Mouse (Mus musculus) embryonic facial prominence, embryonic 10.5 days (tissue): ENCODE measurements around the gene Misp. TPM values are rescaled to one million over a fixed set of nuclear protein-coding genes. Genes with fewer than 3 reads are reported as not detected.

ENCODE experiments used
- DNase-seq: peaks from one replicate; pipeline ENCODE4 v3.0.0-alpha.2; 2017; ENCODE audit warnings: low spot score
- H3K27ac ChIP-seq: fragments of 300-500 bp; sonication (generic); replicated peaks from 2 replicates; pipeline ENCODE4 v1.5.1; 2016; ENCODE audit warnings: mild to moderate bottlenecking
- H3K27me3 ChIP-seq: fragments of 300-500 bp; sonication (generic); replicated peaks from 2 replicates; pipeline ENCODE4 v1.6.1; 2016; ENCODE audit warnings: low read depth, mild to moderate bottlenecking; ENCODE audit not compliant: poor library complexity, severe bottlenecking
- H3K36me3 ChIP-seq: fragments of 300-500 bp; sonication (generic); replicated peaks from 2 replicates; pipeline ENCODE4 v1.6.1; 2016; ENCODE audit warnings: mild to moderate bottlenecking, moderate library complexity
- H3K4me1 ChIP-seq: fragments of 300-500 bp; sonication (generic); 2 replicates; pipeline ENCODE4 v1.6.1; 2016
- H3K4me3 ChIP-seq: fragments of 300-500 bp; sonication (generic); 2 replicates; pipeline ENCODE4 v1.5.1; 2016; ENCODE audit warnings: mild to moderate bottlenecking, moderate library complexity
- H3K9me3 ChIP-seq: fragments of 300-500 bp; sonication (generic); 2 replicates; pipeline ENCODE4 v1.6.1; 2016; ENCODE audit warnings: mild to moderate bottlenecking
- WGBS: fragments of 180-500 bp; shearing (Covaris S2); methylation state at CpG from one replicate; pipeline ENCODE4 v1.1.7; 2016; 5-methylcytosine and 5-hydroxymethylcytosine counted together
- polyA plus RNA-seq: library from polyadenylated mRNA; unstranded; fragments of >200 nt; fragmentation: Nextera tagmentation; extraction: Ambion mirVana; gene quantifications from 2 replicates; pipeline ENCODE4 v1.2.1, GENCODE M21; 2016

The Misp gene
- polyA plus RNA-seq, 1 experiment from 2014 or later, result 2.2 TPM

DNA sequence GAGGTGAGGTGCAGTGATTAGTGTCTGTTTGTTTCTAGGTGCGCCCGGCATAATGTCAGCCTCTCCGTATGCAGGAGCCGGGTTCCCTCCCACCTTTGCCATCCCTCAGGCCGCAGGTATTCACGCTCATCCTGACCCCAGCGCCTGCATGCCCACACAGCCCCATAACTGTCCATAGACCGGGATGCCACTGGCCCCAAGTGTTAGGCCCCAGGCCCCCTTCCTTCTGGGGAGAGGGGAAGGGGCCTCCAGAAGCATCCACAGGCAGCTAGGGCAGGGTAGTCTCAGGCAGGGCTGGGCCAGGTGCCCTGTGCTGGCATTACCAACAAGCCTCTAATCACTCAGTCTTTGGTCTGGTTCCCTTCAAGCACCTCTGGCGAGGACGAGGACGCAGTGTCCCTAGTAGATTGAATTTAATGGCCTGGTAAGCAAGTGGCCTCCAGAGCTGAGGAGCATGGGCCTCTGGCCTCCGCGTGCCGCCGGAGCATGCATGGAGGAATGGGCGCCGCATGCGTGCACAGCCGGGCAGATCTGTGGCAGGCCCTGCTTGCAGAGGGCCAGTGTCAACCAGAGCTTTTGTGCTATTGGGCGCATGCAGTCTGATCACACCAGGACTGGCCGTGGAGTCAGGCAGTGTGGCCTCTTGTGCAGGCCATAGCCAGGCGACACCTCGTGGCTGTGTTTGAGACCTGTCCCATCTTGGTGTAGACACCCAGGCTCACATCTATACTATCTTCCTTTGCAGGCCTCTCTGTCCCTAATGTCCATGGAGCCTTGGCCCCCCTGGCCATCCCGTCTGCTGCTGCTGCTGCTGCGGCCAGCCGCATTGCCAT, 39.5 kb downstream of the Misp start:
- no peaks in the 10 kb centered on the region for H3K27me3 ChIP-seq
- peaks cover 47% of the 10 kb centered on the region for H3K4me1 ChIP-seq
- 93% methylated on average over 26 of the region's 26 CpGs for WGBS
- no peak overlapping the region for H3K27ac ChIP-seq
- 0 out of 2 replicates have a peak overlapping the region, but pooled peaks have one; percentile 29 for H3K4me3 ChIP-seq
- peaks cover 98% of the 10 kb centered on the region for H3K36me3 ChIP-seq
- H3K9me3 ChIP-seq, result no peaks in the 10 kb centered on the region
- no peak for DNase-seq

GRCm38 (mm10) chr10:79861230-79862048, 40.6 kb downstream of the Misp start:
- peak; percentile 45 for DNase-seq
- 85% methylated on average over 25 of the region's 25 CpGs for WGBS
- H3K9me3 ChIP-seq, result no peaks in the 10 kb centered on the region
- no peak overlapping the region for H3K27ac ChIP-seq
- H3K27me3 ChIP-seq, result no peaks in the 10 kb centered on the region
- H3K4me1 ChIP-seq, result peaks cover 45% of the 10 kb centered on the region
- H3K36me3 ChIP-seq, result peaks cover 100% of the 10 kb centered on the region
- no peak overlapping the region for H3K4me3 ChIP-seq

DNA sequence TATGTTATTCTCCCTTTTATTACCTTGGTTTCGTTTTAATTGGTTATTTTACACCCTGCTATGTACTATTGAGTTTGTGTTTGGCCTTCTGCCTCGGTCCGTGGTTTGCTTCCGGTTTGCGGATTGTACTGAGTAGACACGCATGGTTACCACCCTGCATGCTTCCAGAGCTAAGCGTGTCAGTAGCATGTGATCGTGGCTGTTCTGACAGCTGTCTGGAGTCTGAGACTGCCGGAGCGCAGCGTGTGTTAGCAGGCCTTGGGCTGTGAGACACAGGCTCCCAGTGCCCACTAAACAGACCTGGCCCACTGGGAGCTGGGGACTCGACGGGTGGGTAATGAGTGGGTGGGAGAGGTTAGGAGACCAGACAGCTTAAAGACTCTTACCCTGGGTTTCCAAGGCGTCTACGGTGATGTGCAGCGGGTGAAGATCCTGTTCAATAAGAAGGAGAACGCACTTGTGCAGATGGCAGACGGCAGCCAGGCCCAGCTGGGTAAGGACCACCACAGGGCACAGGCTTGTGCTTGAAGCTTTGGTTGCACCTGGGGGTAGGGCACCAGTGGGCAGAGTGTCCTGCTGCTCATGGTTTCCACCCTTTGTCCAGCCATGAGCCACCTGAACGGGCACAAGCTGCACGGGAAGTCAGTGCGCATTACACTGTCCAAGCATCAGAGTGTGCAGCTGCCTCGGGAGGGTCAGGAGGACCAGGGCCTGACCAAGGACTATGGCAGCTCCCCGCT, 41.4 kb downstream of the Misp start:
- Histone ChIP-seq H3K4me1 (peaks cover 41% of the 10 kb centered on the region), H3K36me3 (peaks cover 100% of the 10 kb centered on the region), H3K27ac (no peak overlapping the region), H3K4me3 (peak overlapping the region; percentile 19), H3K9me3 (no peaks in the 10 kb centered on the region), H3K27me3 (no peaks in the 10 kb centered on the region)
- DNase-seq, result no peak
- WGBS, result 94% methylated on average over 23 of the region's 23 CpGs

GRCm38 (mm10) chr10:79862925-79863324, 42.1 kb downstream of the Misp start:
- no peaks in the 10 kb centered on the region for H3K9me3 ChIP-seq
- H3K4me1 ChIP-seq, result peaks cover 36% of the 10 kb centered on the region
- no peak for DNase-seq
- peaks cover 98% of the 10 kb centered on the region for H3K36me3 ChIP-seq
- H3K27me3 ChIP-seq, result no peaks in the 10 kb centered on the region
- no peak overlapping the region for H3K4me3 ChIP-seq
- H3K27ac ChIP-seq, result no peak overlapping the region
- WGBS, result 83% methylated on average over 10 of the region's 10 CpGs

DNA sequence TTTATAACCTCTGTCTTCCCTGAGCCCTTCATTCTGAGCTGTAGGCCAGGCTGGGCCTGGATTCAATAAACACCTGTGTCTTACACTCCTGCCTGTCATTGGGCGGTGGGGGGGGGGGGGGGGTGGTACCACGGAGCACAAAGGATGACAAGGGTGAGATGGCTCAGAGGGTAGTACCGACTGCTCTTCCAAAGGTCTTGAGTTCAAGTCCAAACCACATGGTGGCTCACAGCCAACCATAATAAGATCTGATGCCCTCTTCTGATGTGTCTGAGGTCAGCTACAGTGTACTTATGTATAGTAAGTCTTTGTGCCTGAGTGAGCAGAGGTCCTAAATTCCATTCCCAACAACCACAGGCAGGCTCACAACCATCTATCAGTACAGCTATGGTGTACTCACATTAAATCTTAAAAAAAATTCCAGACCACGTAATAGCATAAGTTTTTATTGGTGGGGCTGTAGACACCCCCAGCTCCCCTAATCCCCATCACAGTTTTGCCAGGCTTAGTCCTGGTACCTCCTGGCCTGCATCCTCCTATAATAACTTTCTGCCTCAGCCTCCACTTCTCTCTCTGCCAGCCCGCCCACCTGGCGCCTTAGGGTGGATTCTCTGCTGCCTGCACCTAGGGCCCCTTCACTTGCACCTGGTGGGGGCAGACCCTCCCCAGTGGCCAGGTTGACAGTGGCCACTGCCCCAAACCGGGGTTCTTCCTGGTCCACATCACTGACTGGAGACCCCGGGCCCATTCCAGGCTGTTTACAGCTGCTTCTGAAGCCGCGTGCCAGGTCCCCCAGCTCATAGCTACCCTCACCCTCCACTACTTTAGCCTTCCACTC, 43.8 kb downstream of the Misp start:
- peaks cover 95% of the 10 kb centered on the region for H3K36me3 ChIP-seq
- no peak overlapping the region for H3K27ac ChIP-seq

DNA sequence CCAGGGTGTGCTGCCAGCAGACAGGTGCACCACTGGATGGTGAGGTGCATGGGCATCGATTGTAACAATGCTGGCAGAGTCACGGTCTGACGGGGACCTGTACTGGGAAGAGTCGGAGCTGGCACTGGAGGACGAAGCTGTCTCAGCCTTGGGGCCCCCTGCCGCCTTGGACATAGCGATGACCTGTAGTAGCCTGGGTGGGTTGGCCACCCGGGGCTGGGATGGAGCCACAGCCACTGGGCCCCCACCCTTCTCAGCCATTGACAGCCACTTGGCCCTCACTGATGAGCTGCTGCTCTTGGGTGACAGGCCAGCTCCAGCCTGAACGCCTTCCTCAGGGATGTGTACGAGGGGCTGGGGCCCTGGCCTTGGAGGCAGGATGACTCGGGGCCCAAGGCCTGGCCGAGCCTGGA, 44.4 kb downstream of the Misp start:
- Histone ChIP-seq H3K27me3 (no peaks in the 10 kb centered on the region), H3K4me1 (peaks cover 25% of the 10 kb centered on the region; the same call in 1 of the 2 replicates), H3K36me3 (peaks cover 95% of the 10 kb centered on the region), H3K4me3 (peak overlapping the region; percentile 25; the same call in 1 of the 2 replicates), H3K27ac (no peak overlapping the region), H3K9me3 (no peaks in the 10 kb centered on the region)
- no peak for DNase-seq
- 71% methylated on average over 12 of the region's 12 CpGs for WGBS

More for the DNA sequence above, 43.8 kb downstream of the Misp start:
- H3K9me3 ChIP-seq, result no peaks in the 10 kb centered on the region
- no peaks in the 10 kb centered on the region for H3K27me3 ChIP-seq
- H3K4me3 ChIP-seq, result peak overlapping the region; percentile 21; the same call in 1 of the 2 replicates
- peaks cover 25% of the 10 kb centered on the region; the same call in 1 of the 2 replicates for H3K4me1 ChIP-seq
- peak; percentile 53 for DNase-seq
- 59% methylated on average over 10 of the region's 10 CpGs for WGBS

- 78% methylated on average over 19 of the region's 19 CpGs for WGBS
- Histone ChIP-seq H3K27me3 (no peaks in the 10 kb centered on the region), H3K4me3 (peak overlapping the region; percentile 25), H3K9me3 (no peaks in the 10 kb centered on the region), H3K36me3 (peaks cover 94% of the 10 kb centered on the region), H3K27ac (no peak overlapping the region), H3K4me1 (0 out of 2 replicates have a peak, but pooled peaks cover 20% of the 10 kb centered on the region)
- DNase-seq, result no peak
Measured at GRCm38 (mm10) chr10:79865801-79866295, 45.1 kb downstream of the Misp start.

GRCm38 (mm10) chr10:79866601-79867000, 45.8 kb downstream of the Misp start:
- H3K27me3 ChIP-seq, result no peaks in the 10 kb centered on the region
- WGBS, result 85% methylated on average over 11 of the region's 11 CpGs
- H3K36me3 ChIP-seq, result peaks cover 94% of the 10 kb centered on the region
- DNase-seq, result no peak
- no peak overlapping the region for H3K27ac ChIP-seq
- peak overlapping the region; percentile 25; the same call in 1 of the 2 replicates for H3K4me3 ChIP-seq
- H3K9me3 ChIP-seq, result no peaks in the 10 kb centered on the region
- H3K4me1 ChIP-seq, result 0 out of 2 replicates have a peak, but pooled peaks cover 20% of the 10 kb centered on the region

- peak overlapping the region; percentile 91 for H3K4me3 ChIP-seq
- WGBS, result 94% methylated on average over 8 of the region's 8 CpGs
- no peaks in the 10 kb centered on the region for H3K9me3 ChIP-seq
- H3K4me1 ChIP-seq, result peaks cover 41% of the 10 kb centered on the region
- DNase-seq, result no peak
- H3K27ac ChIP-seq, result no peak overlapping the region
- H3K36me3 ChIP-seq, result peaks cover 55% of the 10 kb centered on the region
- H3K27me3 ChIP-seq, result no peaks in the 10 kb centered on the region
Measured at GRCm38 (mm10) chr10:79871845-79872244, 51.1 kb downstream of the Misp start.

GRCm38 (mm10) chr10:79872862-79873261, 52.1 kb downstream of the Misp start:
- peaks cover 46% of the 10 kb centered on the region for H3K36me3 ChIP-seq
- H3K9me3 ChIP-seq, result no peaks in the 10 kb centered on the region
- H3K27ac ChIP-seq, result peak overlapping the region; percentile 98
- peak overlapping the region; percentile 91 for H3K4me3 ChIP-seq
- WGBS, result 46% methylated on average over 3 of the region's 3 CpGs
- DNase-seq, result peak; percentile 43
- no peaks in the 10 kb centered on the region for H3K27me3 ChIP-seq
- peaks cover 46% of the 10 kb centered on the region for H3K4me1 ChIP-seq

DNA sequence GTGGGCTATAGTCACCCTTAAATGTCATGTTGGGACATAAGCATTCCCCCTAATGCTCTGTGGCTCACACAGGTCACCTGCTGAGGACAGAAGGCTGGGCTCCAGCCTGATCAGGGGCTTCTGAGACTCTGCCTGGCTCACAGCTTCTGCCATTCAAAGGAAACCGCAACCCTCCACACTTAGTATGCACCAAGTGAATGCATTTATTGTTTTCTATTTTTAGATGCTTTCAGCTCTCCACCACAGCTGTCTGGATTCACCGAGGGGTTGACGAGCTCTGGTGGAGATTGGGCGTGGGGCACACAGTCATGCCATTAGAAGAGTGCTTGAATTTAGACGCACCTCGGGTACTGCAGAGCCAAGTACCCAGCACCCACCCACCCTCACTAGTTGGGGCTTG, 52.5 kb downstream of the Misp start:
- DNase-seq, result no peak
- Histone ChIP-seq H3K36me3 (peaks cover 44% of the 10 kb centered on the region), H3K4me3 (peak overlapping the region; percentile 91), H3K27me3 (0 out of 2 replicates have a peak, but pooled peaks cover under 1% of the 10 kb centered on the region), H3K9me3 (no peaks in the 10 kb centered on the region), H3K27ac (peak overlapping the region; percentile 98), H3K4me1 (peaks cover 48% of the 10 kb centered on the region)
- WGBS, result 15% methylated on average over 6 of the region's 6 CpGs
